ENCODE assay signal across 10 mouse cellular contexts in the genomic region with DNA sequence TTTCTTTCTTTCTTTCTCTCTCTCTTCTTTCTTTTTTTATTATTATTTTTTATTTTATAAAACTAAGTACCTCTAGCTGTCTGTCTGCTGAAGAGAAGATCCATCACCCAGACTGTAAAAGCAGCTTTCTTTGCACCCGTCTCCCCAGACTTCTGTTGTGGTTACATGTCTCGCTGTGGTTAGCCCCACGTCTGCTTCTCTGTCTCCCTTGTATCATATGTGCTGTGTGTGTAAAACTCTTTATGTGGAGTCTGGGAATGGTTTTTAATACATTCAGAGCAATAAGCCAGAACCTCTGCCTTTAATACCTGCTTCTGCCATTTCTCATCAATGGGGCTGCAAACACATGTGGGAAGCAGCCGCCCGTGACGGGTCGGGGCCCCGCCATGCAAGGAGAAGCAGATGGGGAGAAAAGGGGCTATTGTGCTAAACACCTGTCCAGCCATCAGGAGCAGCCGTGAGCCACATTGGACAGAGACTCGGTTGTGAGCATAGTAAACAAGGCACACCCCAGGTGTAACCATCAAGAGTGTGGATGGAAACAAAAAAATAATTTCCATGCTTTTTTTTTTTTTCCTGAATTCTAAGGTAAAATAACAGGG.
DNase-seq lines count a peak whose midpoint lies in the region; ATAC-seq and TF ChIP-seq lines count a peak whose summit lies in the region.
"Had no signal": no experiment of that assay in that cellular context is flagged by ENCODE, and none has a peak within 500 bp of the region (broad histone marks: within the 10 kb centered on the region; RNA-seq: fewer than 3 reads in every experiment).

No protein-coding gene starts in this region.

- 64% methylated on average over 10 of the region's 10 CpGs for WGBS in hindbrain, embryonic 11.5 days
- WGBS in hindbrain, postnatal 0 days: 50% methylated on average over 10 of the region's 10 CpGs

- no peak for TF ChIP-seq CTCF in hindbrain, postnatal 0 days (IDR thresholded peaks at IDR 0.05; ENCODE audit: low read depth)

- no peak overlapping the region for H3K4me3 ChIP-seq in hindbrain, embryonic 11.5 days (ENCODE audit: low read depth, low read length)
- H3K4me3 ChIP-seq in hindbrain, postnatal 0 days (ENCODE audit: low read length): no peak overlapping the region

- H3K4me2 ChIP-seq in hindbrain, embryonic 11.5 days (replicated peaks; ENCODE audit: low read depth, low read length): no peak overlapping the region
- H3K4me2 ChIP-seq in hindbrain, postnatal 0 days (ENCODE audit: low read depth, low read length): no peak overlapping the region

- peak; percentile 53; the same call in 1 of the 2 replicates for ATAC-seq in hindbrain, embryonic 11.5 days (ENCODE audit: low FRiP score)
- no peak for ATAC-seq in hindbrain, postnatal 0 days
- ATAC-seq in frontal cortex, adult (ENCODE audit: low TSS enrichment): no peak

- H3K27me3 ChIP-seq in hindbrain, embryonic 11.5 days (ENCODE audit: control insufficient read depth, insufficient read depth, low read length): no peaks in the 10 kb centered on the region
- H3K27me3 ChIP-seq in hindbrain, postnatal 0 days (ENCODE audit: insufficient read depth, low read length): no peaks in the 10 kb centered on the region

- H3K9ac ChIP-seq in hindbrain, embryonic 11.5 days (ENCODE audit: low read depth, low read length): no peak overlapping the region
- no peak overlapping the region for H3K9ac ChIP-seq in hindbrain, postnatal 0 days (replicated peaks; ENCODE audit: low read length)

- DNase-seq in hindbrain, embryonic 11.5 days (ENCODE audit: low spot score): peak; percentile 26
- no peak for DNase-seq in hindbrain, postnatal 0 days (ENCODE audit: low spot score)
- DNase-seq in A20 (ENCODE audit: low read depth, low spot score): peak; percentile 83
- DNase-seq in embryo, embryonic 11 days: peak; percentile 53
- peak; percentile 57 for DNase-seq in naive thymus-derived CD4-positive, alpha-beta T cell, adult 2 months (ENCODE audit: low read depth)
- DNase-seq in lung, postnatal 25 days (ENCODE audit: low spot score): no peak
- DNase-seq in gastrocnemius, postnatal 25 days: no peak
- DNase-seq: heart, postnatal 36 days; right cerebral cortex, adult 18-20 months had no signal

- H3K9me3 ChIP-seq in hindbrain, embryonic 11.5 days (ENCODE audit: control insufficient read depth, low read length): no peaks in the 10 kb centered on the region
- H3K9me3 ChIP-seq in hindbrain, postnatal 0 days (ENCODE audit: low read length): no peaks in the 10 kb centered on the region

- H3K27ac ChIP-seq in hindbrain, embryonic 11.5 days (ENCODE audit: low read depth, low read length): no peak overlapping the region
- H3K27ac ChIP-seq in hindbrain, postnatal 0 days: no peak overlapping the region

- H3K4me1 ChIP-seq in hindbrain, embryonic 11.5 days (replicated peaks; ENCODE audit: control insufficient read depth, insufficient read depth, low read length): no peaks in the 10 kb centered on the region
- H3K4me1 ChIP-seq in hindbrain, postnatal 0 days (ENCODE audit: insufficient read depth, low read length): no peaks in the 10 kb centered on the region

- no peaks in the 10 kb centered on the region for H3K36me3 ChIP-seq in hindbrain, embryonic 11.5 days (ENCODE audit: control insufficient read depth, insufficient read depth, low read length)
- H3K36me3 ChIP-seq in hindbrain, postnatal 0 days (ENCODE audit: insufficient read depth, low read length): no peaks in the 10 kb centered on the region

Comparison
In these comparisons a context has a peak if more than half of its experiments do, and no peak if none do; other contexts are left out.
1. DNase-seq: peak in hindbrain, embryonic 11.5 days (single experiment), A20 (single experiment), embryo, embryonic 11 days (single experiment) and naive thymus-derived CD4-positive, alpha-beta T cell, adult 2 months (single experiment); none in hindbrain, postnatal 0 days (single experiment), lung, postnatal 25 days (single experiment) and gastrocnemius, postnatal 25 days (single experiment).